Mouse (Mus musculus) frontal cortex, postnatal 10 days (tissue): ENCODE measurements around the gene Pla2g16.

Experiments
- DNase-seq, 2 experiments: peaks; one replicate each; pipeline ENCODE4 v3.0.0; 2022; ENCODE audit warnings: low spot score in 2 of 2, mixed read lengths in 1 of 2

The Pla2g16 gene

DNA sequence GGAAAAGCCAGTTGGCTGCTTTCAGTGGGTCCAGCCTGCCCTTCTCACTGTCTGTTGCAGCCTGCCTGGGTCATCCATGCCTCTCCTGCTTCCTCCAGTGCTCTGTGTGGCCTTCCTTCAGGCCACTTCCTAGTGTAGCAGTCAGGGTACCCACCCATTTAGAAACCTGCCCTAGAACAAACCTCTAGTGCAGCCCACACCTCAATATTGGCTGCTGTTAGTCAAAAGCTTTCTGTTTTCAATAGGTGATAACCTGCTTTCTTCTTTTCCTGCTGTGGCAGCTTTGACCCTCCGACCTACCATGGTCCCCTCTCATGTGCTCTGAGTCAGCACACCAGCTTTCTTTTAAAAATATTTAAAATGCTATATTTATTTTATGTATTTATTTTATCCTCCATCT, 7.2 kb downstream of the Pla2g16 start:
- DNase-seq: no peak

DNA sequence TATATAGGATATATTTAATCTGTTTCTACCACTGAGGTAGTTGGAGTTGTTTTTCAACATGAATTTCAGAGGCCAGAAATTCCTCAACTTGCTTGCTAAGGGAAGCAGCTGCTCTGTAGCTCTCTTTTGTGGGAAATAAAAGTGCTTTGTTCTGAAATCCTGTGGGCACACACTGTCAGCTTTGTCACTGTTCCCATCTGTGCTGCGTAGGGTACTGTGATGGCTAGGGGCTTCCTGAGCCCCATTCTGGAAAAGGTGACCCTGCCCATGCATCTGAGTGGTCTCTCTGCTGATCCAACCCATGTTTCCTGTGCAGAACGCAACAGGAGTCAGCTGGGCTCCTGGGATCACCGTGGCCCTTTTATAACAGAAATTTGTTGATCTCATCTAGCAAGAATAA, 9.6 kb downstream of the Pla2g16 start:
- no peak for DNase-seq

DNA sequence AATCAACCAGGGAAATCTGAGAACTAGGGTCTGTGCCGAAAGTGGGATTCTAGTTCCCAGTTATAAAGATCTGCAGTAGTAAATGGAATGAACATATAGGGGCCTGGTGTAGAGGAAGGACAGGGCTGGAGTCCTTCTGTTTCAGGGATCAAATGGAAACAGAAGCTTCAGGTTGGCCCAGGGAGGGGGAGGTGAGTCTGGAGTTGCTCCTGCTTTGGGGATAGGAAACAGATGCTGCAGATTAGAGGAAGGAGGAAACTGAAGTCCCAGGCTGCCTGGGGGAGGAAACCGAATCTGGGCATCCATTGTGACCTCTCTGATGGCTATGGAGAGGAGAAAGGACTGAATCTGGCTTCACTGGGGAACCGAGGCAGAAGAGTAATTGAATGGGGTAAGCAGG, 11.1 kb downstream of the Pla2g16 start:
- DNase-seq: no peak

DNA sequence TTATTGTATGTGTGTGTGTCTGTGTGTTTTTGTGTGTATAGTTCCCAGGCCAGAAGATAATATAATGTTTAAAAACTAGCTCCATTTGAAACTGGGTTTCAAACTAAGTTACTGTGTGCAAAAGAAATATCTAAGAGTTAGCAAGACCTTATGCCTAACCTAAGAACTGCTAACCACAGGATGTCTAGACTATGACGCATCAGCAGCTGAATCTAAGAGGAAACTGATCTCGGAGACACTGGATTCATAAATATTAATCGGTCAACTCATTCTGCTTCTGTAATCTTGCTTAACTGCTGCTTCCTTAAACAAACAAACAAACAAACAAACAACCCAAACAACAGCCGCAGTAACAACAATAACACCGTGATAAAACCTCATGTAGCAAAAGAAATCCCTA, 12.4 kb downstream of the Pla2g16 start:
- DNase-seq: no peak

DNA sequence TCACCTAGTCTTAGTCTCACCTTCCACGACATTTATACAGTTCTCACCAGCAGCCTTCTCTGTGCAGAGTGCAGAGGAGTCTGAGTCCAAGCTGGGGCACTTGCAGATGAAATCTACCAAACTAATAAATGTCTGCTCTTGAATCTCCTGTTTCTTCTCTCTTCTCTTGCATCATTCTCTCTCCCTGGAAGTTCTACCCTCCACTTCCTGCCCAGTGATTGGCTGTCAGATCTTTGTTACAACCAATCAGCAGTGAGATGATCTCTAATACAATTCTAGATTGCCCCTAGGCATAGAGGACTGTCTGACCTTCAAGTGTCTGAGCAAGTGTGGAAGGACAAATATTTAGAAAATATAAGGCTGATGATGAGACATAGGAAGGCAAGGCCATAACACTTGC, 18.9 kb downstream of the Pla2g16 start:
- DNase-seq: no peak

DNA sequence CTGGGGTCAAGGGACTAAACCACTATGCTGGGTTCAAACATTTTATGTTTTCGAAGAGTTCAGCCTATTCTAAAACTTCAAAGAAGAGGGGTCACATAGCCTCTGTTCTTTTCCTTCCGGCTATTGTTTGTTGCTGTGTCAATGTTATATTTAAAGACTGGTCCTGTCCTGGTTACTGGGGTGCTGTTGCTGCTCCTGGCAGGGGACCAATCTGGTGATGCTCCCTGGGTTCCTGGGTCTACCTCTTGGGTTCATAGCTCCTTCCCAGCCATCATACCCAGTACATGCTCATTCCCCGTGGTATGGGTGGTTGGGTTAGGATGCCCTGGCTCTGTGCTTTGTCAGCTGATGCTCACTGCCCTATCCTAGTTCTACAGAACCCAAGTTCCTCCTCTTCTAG, 20.5 kb downstream of the Pla2g16 start:
- no peak for DNase-seq

DNA sequence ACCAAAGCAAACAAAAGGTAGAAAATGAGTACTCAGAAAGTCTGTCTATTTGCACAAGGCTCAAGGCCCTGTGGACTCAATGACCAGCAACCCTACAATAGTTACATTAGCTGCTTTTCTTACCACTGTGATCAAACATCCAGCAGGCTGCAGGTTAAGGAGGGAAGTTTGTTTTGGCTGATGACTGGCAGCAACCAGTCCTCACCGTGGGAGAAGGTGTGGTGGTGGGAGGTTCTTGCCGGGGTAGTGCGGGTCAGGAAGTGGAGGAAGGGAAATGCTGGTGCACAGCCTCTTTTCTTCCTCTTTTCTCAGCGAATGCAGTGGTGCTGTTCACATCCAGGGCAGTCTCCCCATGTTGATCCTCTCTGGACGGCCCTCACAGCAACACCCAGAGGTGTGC, 23.8 kb downstream of the Pla2g16 start:
- no peak for DNase-seq

DNA sequence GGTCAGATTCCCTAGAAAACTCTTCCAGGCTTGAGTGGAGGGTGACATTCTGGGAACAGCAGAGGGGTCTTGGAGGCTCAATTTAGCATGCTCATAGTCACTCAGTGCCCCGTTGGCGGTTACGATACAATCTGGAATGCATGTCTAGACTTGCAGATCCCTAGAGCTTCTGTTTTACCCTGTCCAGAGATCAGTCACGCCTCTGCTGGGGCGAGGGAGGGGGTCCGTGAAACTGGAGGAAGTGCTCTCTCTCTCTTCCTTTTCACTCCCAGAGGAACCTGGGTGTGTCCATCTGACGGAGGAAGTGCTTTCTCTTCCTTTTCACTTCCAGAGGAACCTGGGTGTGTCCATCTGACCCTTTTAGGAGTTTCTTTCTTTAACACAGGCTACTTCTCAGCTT, 25.8 kb downstream of the Pla2g16 start:
- no peak for DNase-seq

DNA sequence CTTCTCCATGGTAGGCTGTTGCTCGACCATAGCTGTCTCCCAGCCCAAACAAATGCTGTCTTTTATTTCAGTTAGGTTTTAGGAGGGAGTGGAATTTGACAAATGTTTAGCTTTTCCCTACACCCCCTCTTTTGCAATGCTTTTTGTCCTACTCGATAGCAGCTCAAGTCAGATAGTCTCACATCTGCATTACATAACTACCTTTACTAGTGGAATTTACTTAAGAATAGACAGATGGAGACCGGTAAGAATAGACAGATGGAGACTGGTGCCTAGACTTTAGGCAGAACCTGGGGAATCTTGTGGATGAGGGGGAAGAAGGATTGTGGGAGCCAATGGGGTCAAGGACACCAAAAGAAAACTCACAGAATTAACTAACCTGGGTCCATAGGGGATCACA, 26.3 kb downstream of the Pla2g16 start:
- DNase-seq: no peak

DNA sequence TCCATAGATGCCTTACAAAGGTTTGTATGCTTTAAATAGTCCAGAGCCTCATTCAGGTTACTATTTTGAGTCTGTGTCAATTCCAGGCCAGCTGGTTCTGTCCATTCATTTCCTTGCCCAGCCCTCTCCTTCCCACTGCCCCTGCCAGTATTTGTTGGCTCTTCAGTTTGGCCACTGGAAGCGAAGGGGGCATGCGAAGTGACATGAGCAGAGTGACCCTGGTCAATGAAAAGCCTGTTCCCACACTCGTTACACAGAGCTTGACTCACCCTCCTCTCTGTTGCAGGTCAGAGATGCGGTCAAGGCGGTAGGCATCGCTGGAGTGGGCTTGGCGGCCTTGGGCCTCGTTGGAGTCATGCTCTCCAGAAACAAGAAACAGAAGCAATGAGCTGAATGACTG, 28.0 kb downstream of the Pla2g16 start:
- DNase-seq: no peak

DNA sequence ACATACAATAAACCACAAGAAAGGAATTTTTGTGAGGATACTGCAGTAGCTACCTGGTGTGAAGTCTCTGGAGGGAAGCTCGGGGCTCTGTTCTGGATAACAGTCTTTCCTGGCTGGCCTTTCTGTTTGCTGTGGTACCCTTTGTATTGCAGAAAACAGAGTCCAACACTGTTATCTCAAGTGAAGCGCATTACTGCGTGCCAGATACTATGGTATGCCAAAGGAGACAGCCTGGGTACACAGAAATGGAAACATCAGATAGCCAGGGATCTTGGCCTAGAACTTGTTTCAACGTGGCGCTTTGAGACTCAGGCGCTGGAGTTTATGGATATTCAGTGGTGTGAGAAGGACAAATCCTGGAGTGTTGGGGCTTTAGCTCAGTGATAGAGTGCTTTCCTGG, 28.5 kb downstream of the Pla2g16 start:
- no peak for DNase-seq

DNA sequence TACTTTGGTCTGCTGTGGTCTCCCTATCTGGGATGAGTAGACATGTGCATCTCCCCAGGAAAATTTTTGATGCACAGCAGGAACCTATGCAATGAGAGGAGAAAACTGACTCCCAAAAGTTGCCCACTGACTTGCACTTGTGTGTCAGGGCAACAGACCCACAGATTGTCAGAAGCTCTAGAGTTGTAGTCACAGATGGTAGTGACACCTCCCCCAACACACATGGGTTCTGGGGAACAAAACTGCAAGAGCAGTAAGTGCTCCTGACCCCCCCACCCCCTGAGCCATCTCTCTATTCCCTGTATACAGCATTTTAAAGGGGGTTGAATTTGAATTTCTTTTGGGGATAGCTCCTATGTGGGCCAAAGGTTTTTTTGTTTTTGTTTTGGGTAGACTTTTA, 33.5 kb downstream of the Pla2g16 start:
- no peak for DNase-seq

DNA sequence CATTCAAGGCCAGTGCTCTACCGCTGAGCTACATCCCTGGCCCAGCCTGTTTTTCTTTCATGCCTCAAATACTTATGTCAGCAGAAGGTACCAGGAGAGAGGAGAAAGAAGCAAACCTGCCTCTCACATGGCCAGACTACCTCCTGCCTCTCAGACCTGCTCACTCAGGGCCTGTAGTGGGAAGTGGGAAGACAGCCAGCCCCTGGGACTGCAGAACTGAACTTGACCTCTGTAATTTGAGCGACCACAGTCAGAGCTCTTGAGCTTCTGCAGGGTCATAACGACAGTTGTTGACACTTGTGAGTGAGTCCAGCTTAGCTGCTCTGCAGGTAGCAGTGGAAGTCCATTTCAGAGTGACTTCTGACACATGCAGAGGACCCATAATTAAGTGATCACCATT, 34.8 kb downstream of the Pla2g16 start:
- DNase-seq: no peak

DNA sequence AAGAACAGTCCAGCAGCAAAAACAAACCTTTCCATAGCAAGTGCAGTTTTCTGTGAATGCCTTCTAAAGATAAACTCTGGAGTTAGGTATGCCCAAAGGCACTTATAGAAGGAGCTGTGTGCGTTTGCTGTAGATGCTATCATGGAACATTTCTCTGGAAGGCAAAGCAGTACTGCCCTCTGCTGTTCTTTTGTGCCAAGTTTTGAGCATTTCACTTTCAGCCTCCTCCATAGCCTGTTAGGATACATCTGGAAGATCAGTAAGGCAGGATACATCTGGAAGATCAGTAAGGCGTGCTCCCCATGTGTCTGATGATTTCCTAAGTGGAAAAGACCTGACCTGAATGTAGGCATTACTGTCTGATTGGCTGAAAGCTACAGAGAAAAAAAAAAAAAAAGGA, 38.3 kb downstream of the Pla2g16 start:
- peak in 1 of 2 experiments; percentile 36 for DNase-seq

DNA sequence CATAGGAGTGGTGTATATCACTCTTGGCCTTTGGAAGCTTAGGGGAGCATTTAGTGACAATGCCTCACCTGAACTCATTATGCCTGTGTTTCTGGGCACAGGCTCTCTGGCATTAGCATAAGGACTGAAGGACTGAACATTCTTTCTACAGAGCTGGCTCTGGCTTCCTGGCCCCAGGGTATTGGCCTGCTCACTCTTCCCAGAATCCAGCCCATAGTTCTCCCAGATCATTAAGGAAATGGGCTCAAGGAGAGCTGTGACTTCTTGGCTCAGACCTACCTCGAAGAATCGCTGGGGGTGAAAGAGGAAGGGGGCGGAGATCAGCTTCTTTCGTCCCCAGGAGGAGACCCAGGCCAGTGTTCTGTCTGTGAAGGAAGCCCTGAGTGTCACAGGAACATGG, 41.2 kb downstream of the Pla2g16 start:
- no peak for DNase-seq

DNA sequence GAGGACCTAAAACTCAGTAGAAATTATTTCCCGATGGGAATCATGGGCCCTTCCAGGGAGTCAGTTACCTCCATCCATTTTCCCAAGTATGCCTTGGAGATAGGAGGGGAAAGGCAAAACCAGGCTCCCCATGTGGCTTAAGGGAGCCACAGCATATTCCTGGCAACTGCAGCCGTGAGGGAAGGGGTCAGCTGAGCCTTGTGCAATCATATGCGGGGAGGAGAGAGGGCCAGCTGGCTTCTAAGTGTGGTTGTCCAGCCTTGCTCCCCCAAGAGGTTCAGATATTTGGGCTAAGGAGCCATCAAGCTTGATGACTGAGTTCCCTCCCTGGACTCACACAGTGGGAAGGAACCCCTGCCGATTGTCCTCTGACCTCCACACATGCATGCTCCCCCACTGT, 44.3 kb downstream of the Pla2g16 start:
- no peak for DNase-seq

DNA sequence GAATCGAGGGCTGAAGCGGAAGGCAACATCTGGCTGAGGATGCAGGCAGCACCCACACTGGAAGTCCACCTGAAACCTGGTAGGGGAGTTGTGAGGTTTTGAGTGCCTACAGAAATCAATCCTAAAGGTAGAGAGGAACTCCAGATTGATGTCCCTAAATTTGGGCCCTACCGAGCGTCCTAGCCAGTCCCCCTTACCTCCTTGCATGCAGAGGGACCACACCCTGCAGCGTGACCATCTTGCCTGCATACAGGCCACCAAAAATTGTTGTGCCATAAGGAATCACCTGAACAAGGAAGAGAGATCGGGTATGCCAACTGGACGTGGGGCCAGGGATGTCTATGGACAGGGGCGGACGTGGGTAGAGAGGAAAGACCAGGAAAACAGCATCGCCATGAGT, 46.8 kb downstream of the Pla2g16 start:
- DNase-seq: no peak

DNA sequence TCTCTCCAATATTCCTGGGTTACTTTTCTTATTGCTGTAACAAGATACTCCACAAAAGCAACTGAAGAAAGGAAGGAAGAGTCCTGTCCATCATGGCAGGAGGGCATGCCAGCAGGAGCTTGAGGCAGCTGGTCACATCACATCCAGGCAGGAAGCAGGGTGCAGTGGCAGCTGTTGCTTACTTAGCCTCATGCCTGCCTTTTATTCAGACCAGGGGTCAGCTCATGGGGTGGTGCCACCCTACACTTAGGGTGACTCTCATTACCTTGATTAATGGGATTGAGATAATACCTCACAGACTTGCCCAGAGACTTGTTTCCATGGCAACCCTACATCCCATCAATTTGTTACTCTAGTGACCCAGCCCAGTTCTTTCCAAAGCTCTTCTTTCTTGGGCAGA, 47.8 kb downstream of the Pla2g16 start:
- no peak for DNase-seq

DNA sequence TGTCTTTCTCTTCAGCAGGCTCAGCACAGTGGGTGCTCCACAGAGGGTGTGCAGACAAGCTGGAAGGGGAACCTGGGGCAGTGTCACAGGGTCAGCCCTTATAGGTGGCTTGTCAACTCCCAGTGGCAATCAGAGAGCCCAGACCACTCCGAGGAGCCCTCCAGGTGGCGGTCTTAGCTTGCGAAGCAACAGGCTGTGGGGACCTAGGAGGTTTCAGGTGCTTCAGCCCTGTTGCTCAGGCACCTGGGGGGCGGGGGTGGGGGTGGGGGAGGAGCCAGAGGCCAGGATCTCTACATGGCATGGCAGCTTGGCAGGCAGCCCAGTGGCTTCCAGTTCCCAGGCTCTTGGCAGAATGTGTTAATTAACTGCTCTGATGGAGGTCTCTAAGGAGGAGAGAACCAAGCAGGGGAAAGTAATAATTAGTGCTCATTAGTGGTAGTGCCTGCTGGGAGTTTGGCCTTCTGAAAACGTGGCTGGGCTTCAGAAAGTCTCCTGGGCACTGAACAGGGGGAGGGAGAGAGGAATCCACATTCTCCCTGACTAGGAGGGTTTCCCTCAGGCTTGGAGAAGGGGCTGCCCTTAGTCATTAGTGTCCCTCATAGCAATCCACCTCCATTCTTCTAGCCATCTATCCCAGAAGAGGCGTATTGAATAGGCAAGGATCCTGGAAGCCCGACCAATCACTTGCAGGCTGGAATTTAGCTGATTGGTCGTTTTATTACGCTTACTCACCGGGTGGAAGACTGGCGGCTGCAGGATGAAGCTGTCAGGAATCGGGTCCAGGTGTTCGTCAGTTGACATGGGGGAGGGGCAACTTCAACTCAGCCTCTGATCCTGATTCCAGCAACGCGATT, 48.9 kb downstream of the Pla2g16 start:
- DNase-seq: peak; percentile 69 to 72

DNA sequence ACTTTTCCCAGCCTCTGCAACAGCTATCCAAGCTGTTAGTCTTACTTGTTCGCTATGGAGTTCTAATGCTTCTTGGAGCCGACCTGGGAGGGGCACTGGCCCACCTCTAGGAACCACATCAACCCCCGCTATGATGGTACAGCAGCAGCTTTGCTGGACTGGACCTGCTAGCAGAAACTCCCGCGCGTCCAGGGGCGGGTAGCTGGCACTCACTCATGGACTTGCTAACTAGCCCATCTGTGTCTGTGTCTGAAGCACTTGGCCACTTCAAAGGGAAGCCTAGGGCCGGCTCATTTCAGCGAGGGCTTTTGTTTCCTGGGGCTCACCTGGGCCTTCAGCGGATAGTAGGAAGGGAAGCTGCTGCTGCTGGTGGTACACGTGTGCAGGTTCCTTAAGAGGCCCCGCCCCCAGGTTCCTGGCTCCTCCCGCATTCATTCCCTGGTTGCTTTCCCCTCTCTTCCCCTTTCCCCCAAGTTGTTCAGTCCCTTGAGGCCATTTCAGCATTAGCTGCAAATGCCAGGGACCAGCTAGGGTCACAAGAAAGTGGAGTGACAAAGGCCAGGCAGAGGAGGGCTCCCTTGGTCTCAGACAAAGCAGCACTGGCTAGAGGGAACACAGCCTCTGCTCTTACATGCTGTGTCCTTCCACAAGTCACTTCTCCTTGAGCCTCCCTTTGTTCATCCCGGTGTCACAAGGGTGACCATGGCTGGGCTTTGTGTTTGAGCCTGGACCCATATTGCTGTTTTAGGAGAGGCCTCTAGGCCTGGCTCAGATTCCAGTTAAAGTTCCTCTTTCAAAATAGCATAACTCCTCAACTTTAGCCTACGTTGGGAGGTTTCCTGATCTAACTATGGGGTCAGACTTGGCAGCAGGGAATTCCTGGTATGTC, 49.8 kb downstream of the Pla2g16 start, which contains the start of gene Lgals12:
TSS of gene Lgals12 (minus strand) at position 393 of the 889 bp plus-strand sequence.
- peak; percentile 35 to 48 for DNase-seq

DNA sequence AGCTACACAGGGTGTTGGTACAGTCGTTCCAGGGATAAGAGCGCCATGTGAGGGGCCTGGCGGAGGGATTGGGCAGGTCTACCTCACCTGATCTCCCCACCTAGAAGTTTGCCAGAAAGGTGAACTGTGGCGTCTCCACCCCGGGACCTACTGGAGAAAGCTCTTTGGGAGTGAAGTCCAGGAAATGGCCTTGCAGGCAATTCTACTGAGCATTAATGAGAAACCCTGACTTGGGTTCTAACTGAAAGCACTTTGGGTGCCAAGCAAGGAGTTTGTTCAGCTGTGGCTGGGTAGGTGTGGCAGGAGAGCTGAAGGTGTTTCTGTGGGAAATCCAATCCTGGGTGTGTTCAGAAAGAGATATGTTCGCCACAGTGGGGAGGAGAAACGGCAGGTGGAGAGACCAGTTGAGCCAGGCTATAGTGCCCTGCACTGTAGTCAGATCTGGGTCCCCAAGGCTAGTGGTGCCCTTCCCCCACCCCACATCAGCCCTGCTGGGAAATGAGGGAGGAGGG, 50.5 kb downstream of the Pla2g16 start:
- DNase-seq: no peak

DNA sequence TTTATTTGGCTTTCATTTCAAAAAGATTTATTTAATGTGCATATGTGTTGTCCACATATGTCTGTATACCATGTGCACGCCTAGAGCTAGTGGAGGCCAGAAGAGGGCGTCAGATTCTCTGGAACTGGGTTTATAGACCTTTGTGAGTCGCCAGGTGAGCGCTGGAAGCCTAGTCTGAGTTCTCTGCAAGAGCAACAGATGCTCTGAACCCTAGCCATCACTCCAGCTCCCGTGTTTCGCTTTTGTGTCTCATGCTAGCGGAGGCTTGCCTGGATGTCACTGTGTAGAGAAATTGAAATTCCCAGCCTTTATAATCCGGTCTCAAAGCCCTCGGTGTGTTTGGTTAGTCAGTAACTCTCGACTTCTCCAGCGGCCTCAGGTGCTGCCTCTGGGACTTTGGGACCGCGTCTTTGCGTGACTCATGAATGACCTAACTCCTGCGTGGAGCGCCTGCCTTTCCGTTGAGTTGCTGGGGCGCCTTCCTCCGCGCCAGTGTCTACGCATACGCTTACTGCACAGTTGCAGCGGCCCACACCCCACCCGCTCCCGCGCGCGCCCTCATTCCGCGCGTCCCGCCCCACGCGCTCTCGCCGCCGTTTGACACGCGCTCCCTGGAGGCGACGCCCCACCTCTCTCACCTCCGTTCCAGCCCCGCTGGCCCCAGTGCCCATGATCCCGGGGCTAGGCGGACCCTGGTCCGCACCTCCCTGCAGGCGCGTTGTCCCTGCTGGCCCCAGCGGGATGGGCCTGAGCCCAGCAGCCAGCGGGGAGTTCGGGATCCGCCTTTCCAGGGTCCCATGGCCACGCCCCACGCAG, 54.9 kb downstream of the Pla2g16 start, which contains the start of gene Hrasls5:
TSS of gene Hrasls5 (plus strand) at position 600 of the 816 bp plus-strand sequence.
- peak in 1 of 2 experiments; percentile 50 for DNase-seq
